In genomic region chr8:44525915-44526314, GRCm38 (mm10) we compare ENCODE assay signal across 9 mouse cellular contexts.
DNase-seq lines count a peak whose midpoint lies in the region; ATAC-seq and TF ChIP-seq lines count a peak whose summit lies in the region.
"Had no signal": no experiment of that assay in that cellular context is flagged by ENCODE, and none has a peak within 500 bp of the region (broad histone marks: within the 10 kb centered on the region; RNA-seq: fewer than 3 reads in every experiment).

No protein-coding gene starts in this region.

- H3K4me1 ChIP-seq in limb, embryonic 13.5 days = peaks cover 20% of the 10 kb centered on the region
- no peaks in the 10 kb centered on the region for H3K4me1 ChIP-seq in limb, embryonic 10.5 days
- H3K4me1 ChIP-seq: liver, embryonic 12.5 days had no signal

- no peak for DNase-seq in limb, embryonic 10.5 days (ENCODE audit: low spot score)
- peak; percentile 16 for DNase-seq in brain, embryonic 14.5 days (ENCODE audit: low read depth)
- DNase-seq in heart, postnatal 14 days = peak; percentile 7 to 9
- DNase-seq in lung, postnatal 36 days = peak; percentile 11
- no peak for DNase-seq in MN1 (ENCODE audit: low spot score)
- no peak for DNase-seq in urinary bladder, adult 2 months (ENCODE audit: low spot score)

- no peaks in the 10 kb centered on the region for H3K9me3 ChIP-seq in limb, embryonic 13.5 days
- H3K9me3 ChIP-seq in limb, embryonic 10.5 days (replicated peaks) = no peaks in the 10 kb centered on the region
- H3K9me3 ChIP-seq: liver, embryonic 12.5 days had no signal

- H3K4me3 ChIP-seq in limb, embryonic 13.5 days = no peak overlapping the region
- no peak overlapping the region for H3K4me3 ChIP-seq in limb, embryonic 10.5 days
- H3K4me3 ChIP-seq: liver, embryonic 12.5 days had no signal

- peak overlapping the region; percentile 48; the same call in 1 of the 2 replicates for H3K27ac ChIP-seq in limb, embryonic 13.5 days
- H3K27ac ChIP-seq in limb, embryonic 10.5 days = no peak overlapping the region
- H3K27ac ChIP-seq: kidney, postnatal 0 days; liver, embryonic 12.5 days had no signal

- TF ChIP-seq POLR2A in brain, embryonic 14.5 days (IDR thresholded peaks at IDR 0.05; ENCODE audit: borderline replicate concordance, extremely low read depth, insufficient read depth, insufficient read length, poor library complexity, severe bottlenecking) = no peak

- no peaks in the 10 kb centered on the region for H3K27me3 ChIP-seq in limb, embryonic 13.5 days
- no peaks in the 10 kb centered on the region for H3K27me3 ChIP-seq in limb, embryonic 10.5 days (ENCODE audit: low read depth, poor library complexity, severe bottlenecking)
- H3K27me3 ChIP-seq: liver, embryonic 12.5 days had no signal

- intact Hi-C loops in heart, postnatal 14 days (cut with DNase I) = no loop called here

- H3K36me3 ChIP-seq in limb, embryonic 13.5 days = no peaks in the 10 kb centered on the region
- H3K36me3 ChIP-seq in limb, embryonic 10.5 days = no peaks in the 10 kb centered on the region
- H3K36me3 ChIP-seq: liver, embryonic 12.5 days had no signal

- H3K4me2 ChIP-seq in limb, embryonic 13.5 days (replicated peaks) = no peak overlapping the region
- H3K4me2 ChIP-seq: liver, embryonic 12.5 days had no signal

- peak; percentile 51; the same call in 1 of the 2 replicates for ATAC-seq in limb, embryonic 13.5 days (ENCODE audit: low FRiP score, low read depth)
- ATAC-seq: liver, embryonic 12.5 days had no signal

- H3K9ac ChIP-seq in limb, embryonic 13.5 days = no peak overlapping the region
- H3K9ac ChIP-seq: liver, embryonic 12.5 days had no signal

- no peak for TF ChIP-seq CTCF in brain, embryonic 14.5 days (IDR thresholded peaks at IDR 0.05; ENCODE audit: borderline replicate concordance, extremely low read depth, insufficient read depth, insufficient read length)

Comparison
In these comparisons a context has a peak if more than half of its experiments do, and no peak if none do; other contexts are left out.
1. DNase-seq: peak in brain, embryonic 14.5 days (single experiment), heart, postnatal 14 days (2 of 2) and lung, postnatal 36 days (single experiment); none in limb, embryonic 10.5 days (single experiment), MN1 (single experiment) and urinary bladder, adult 2 months (single experiment).